11 mouse cellular contexts compared by ENCODE assay signal in genomic region chr16:31576422-31576821, GRCm38 (mm10).
"Had no signal": no experiment of that assay in that cellular context is flagged by ENCODE, and none has a peak within 500 bp of the region (broad histone marks: within the 10 kb centered on the region; RNA-seq: fewer than 3 reads in every experiment).

No protein-coding gene starts in this region.

- DNase-seq: kidney, adult 18-20 months; liver, embryonic 13.5 days; lung, adult 2 months; spleen, adult 18-20 months; thymus, adult 18-20 months; thymus, postnatal 14 days had no signal

- H3K9me3 ChIP-seq: intestine, embryonic 15.5 days; limb, embryonic 13.5 days; liver, embryonic 13.5 days; midbrain, embryonic 10.5 days had no signal

- H3K4me3 ChIP-seq: intestine, embryonic 15.5 days; layer of hippocampus, adult 2 months; limb, embryonic 13.5 days; liver, embryonic 13.5 days; midbrain, embryonic 10.5 days had no signal

- H3K36me3 ChIP-seq: intestine, embryonic 15.5 days; limb, embryonic 13.5 days; liver, embryonic 13.5 days; midbrain, embryonic 10.5 days had no signal

- H3K27me3 ChIP-seq: intestine, embryonic 15.5 days; limb, embryonic 13.5 days had no signal

- H3K27ac ChIP-seq: intestine, embryonic 15.5 days; layer of hippocampus, adult 2 months; limb, embryonic 13.5 days; liver, embryonic 13.5 days; midbrain, embryonic 10.5 days had no signal

- H3K9ac ChIP-seq: intestine, embryonic 15.5 days; liver, embryonic 13.5 days had no signal

- ATAC-seq: intestine, embryonic 15.5 days; midbrain, embryonic 16.5 days had no signal
